Mouse (Mus musculus) bone marrow macrophage, adult 2 months (primary cell): Measurements from ENCODE around the gene Ctsd.

ENCODE experiments used
- CTCF ChIP-seq: IDR thresholded peaks from 2 replicates; pipeline ENCODE4 v1.5.1; 2012; ENCODE audit warnings: low read depth, mild to moderate bottlenecking, low read length, moderate library complexity
- POLR2A ChIP-seq: IDR thresholded peaks from 2 replicates; pipeline ENCODE4 v1.6.1; 2012; ENCODE audit warnings: mild to moderate bottlenecking, low read depth, low read length, borderline replicate concordance

- peak; percentile 82; the same call in 1 of the 2 replicates for TF ChIP-seq POLR2A
- no peak for TF ChIP-seq CTCF
Measured at GRCm38 (mm10) chr7:142387419-142388148, at the start of gene Ctsd.
